Mouse (Mus musculus): ENCODE results near the gene Plscr4.

Plscr4 gene

GRCm38 (mm10) chr9:92511696-92512095 is 54.5 kb downstream of the Plscr4 start:
- DNase-seq (ENCODE audit: low spot score) = no peak

- DNase-seq (ENCODE audit: low spot score) = no peak
These were observed 59.9 kb downstream of the Plscr4 start for GRCm38 (mm10) chr9:92517036-92517435.

GRCm38 (mm10) chr9:92520751-92521150 is 63.6 kb downstream of the Plscr4 start:
- DNase-seq (ENCODE audit: low spot score) = no peak

- no peak for DNase-seq (ENCODE audit: low spot score)
These were observed 67.3 kb downstream of the Plscr4 start for GRCm38 (mm10) chr9:92524506-92524905.

- no peak for DNase-seq (ENCODE audit: low spot score)
These were observed 72.9 kb downstream of the Plscr4 start for GRCm38 (mm10) chr9:92530055-92530454.

- DNase-seq (ENCODE audit: low spot score) = no peak
These were observed 80.6 kb downstream of the Plscr4 start for GRCm38 (mm10) chr9:92537735-92538134.

GRCm38 (mm10) chr9:92538216-92538615 is 81.0 kb downstream of the Plscr4 start:
- no peak for DNase-seq (ENCODE audit: low spot score)

Measured in layer of hippocampus, adult 9-10 months (tissue).